Mouse (Mus musculus) midbrain, embryonic 14.5 days (tissue): ENCODE measurements around the gene Ptges2. TPM values are rescaled to one million over a fixed set of nuclear protein-coding genes. Genes with fewer than 3 reads are reported as not detected.
"Not testable (repeated sequence)": the region's sequence is repeated elsewhere in the genome, so short reads cannot be mapped to it uniquely, and the experiment has no call there.

ENCODE experiments used
- ATAC-seq: fragments of 200-750 bp; cut with Nextera tagmentation; 2 replicates; pipeline ENCODE4 v1.8.0; 2017; ENCODE audit warnings: moderate number of reproducible peaks, moderate library complexity; ENCODE audit not compliant: low FRiP score, low TSS enrichment
- DNase-seq: peaks from one replicate; pipeline ENCODE4 v3.0.0-alpha.2; 2015
- H3K27ac ChIP-seq: fragments of 300-500 bp; sonication (generic); replicated peaks from 2 replicates; pipeline ENCODE4 v1.5.1; 2014; ENCODE audit warnings: mild to moderate bottlenecking, low read depth, low read length, moderate library complexity
- H3K27me3 ChIP-seq: fragments of 300-500 bp; sonication (generic); 2 replicates; pipeline ENCODE4 v1.6.1; 2014; ENCODE audit warnings: low read length, control low read depth, mixed read lengths; ENCODE audit not compliant: control insufficient read depth, insufficient read depth
- H3K36me3 ChIP-seq: fragments of 300-500 bp; sonication (generic); 2 replicates; pipeline ENCODE4 v1.6.1; 2014; ENCODE audit warnings: low read length, control low read depth; ENCODE audit not compliant: control insufficient read depth, insufficient read depth
- H3K4me1 ChIP-seq: fragments of 300-500 bp; sonication (generic); 2 replicates; pipeline ENCODE4 v1.6.1; 2014; ENCODE audit warnings: mild to moderate bottlenecking, antibody characterized with exemption, low read length, control low read depth; ENCODE audit not compliant: control insufficient read depth, insufficient read depth
- H3K4me2 ChIP-seq: fragments of 300-500 bp; sonication (generic); 2 replicates; pipeline ENCODE4 v1.6.1; 2014; ENCODE audit warnings: mild to moderate bottlenecking, low read length, moderate library complexity
- H3K4me3 ChIP-seq: fragments of 300-500 bp; sonication (generic); replicated peaks from 2 replicates; pipeline ENCODE4 v1.5.1; 2014; ENCODE audit warnings: low read depth, low read length
- H3K9ac ChIP-seq: fragments of 300-500 bp; sonication (generic); replicated peaks from 2 replicates; pipeline ENCODE4 v1.6.1; 2014; ENCODE audit warnings: mild to moderate bottlenecking, low read length, moderate library complexity
- H3K9me3 ChIP-seq: fragments of 300-500 bp; sonication (generic); 2 replicates; pipeline ENCODE4 v1.6.1; 2016; ENCODE audit warnings: low read length, control low read depth, mixed read lengths; ENCODE audit not compliant: control insufficient read depth
- WGBS: fragments of 180-500 bp; shearing (Covaris S2); extraction: QIAGEN DNeasy Blood & Tissue Kit; methylation state at CpG from one replicate; pipeline ENCODE4 v1.1.7; 2014; 5-methylcytosine and 5-hydroxymethylcytosine counted together
- polyA plus RNA-seq: library from polyadenylated mRNA; unstranded; fragments of >200 nt; fragmentation: Nextera tagmentation; extraction: Ambion mirVana; gene quantifications from 2 replicates; pipeline ENCODE4 v1.2.1, GENCODE M21; 2014

Ptges2 gene
- polyA plus RNA-seq, 1 experiment from 2014 or later: 46.2 TPM

DNA sequence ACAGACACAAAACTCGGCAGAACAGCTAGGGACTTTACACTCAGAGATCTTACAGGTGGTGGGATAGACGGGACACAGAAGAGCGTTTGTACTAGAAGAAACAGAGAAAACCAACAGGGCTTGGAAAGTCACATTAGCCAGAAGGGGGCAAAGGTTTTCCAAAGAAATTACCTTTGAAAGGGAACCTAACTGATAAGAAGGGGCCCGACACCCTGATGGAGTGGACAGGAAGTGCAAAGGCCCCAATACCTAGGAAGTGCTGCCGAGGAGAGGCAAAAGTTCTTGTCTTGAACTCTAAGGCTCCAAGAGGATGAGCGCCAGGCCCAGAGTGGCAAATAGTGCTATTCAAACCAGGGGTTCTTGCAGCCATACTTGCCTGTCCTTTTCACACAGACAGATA is 41.9 kb upstream of the Ptges2 start:
- Histone ChIP-seq H3K27ac (no peak overlapping the region), H3K4me1 (peaks cover 20% of the 10 kb centered on the region), H3K27me3 (no peaks in the 10 kb centered on the region), H3K9me3 (no peaks in the 10 kb centered on the region), H3K9ac (no peak overlapping the region), H3K4me3 (no peak overlapping the region), H3K4me2 (no peak overlapping the region; the same call in 1 of the 2 replicates), H3K36me3 (no peaks in the 10 kb centered on the region)
- no peak for DNase-seq
- ATAC-seq: no peak
- 80% methylated on average over 6 of the region's 6 CpGs for WGBS

DNA sequence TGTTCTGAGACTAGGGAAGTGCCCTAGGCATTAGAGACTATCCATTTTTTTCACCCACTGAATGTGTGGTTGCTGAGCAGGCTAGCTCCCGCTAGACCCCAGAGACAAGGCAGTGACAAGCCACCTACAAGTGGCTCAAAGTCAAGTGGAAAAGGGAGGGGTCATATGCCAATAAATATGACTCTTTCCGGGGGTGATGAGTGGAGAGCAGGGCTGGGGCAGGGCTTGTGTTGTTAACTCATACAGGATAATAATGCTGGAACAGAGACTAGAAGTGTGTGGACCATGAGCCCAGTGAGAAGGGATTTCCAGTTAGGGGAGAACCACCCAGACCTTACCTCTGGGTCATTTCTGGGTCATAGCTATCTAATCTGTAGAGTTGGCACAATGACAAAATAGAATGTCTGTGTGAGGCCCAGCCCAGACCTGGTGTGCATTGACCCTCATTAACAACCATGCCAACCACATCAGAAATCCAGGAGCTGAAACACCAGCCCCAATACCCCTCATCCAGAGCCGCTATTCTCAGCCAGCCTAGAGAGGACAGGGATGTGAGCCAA is 41.3 kb upstream of the Ptges2 start:
- H3K27me3 ChIP-seq: no peaks in the 10 kb centered on the region
- no peaks in the 10 kb centered on the region for H3K9me3 ChIP-seq
- H3K9ac ChIP-seq: no peak overlapping the region
- H3K36me3 ChIP-seq: no peaks in the 10 kb centered on the region
- DNase-seq (no peak), ATAC-seq (no peak)
- H3K4me2 ChIP-seq: no peak overlapping the region
- H3K4me1 ChIP-seq: peaks cover 20% of the 10 kb centered on the region
- H3K27ac ChIP-seq: no peak overlapping the region
- H3K4me3 ChIP-seq: no peak overlapping the region
- 85% methylated on average over 3 of the region's 3 CpGs for WGBS

DNA sequence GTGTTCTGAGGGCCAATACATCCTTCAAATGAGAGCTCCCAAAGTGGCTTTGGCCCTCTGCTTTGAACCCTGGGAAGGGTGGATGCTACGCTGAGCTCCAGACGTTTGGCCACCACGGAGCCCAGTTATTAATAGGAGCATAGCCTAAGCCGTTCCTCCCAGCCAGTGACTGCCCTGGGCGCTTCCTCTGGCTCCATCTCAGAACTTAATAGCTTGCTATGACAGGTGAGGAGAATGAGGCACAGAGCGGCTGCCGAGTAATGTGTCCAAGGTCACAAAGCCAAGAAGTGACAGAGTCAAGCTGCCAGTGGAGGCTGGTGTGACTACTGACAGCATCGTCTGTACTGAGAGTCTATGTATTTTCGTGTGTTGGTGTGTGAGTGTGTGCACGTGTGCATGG is 39.5 kb upstream of the Ptges2 start:
- DNase-seq: no peak
- H3K27me3 ChIP-seq: no peaks in the 10 kb centered on the region
- H3K27ac ChIP-seq: no peak overlapping the region
- H3K4me3 ChIP-seq: no peak overlapping the region
- WGBS: 88% methylated on average over 10 of the region's 10 CpGs
- no peak for ATAC-seq
- H3K36me3 ChIP-seq: no peaks in the 10 kb centered on the region
- no peaks in the 10 kb centered on the region for H3K9me3 ChIP-seq
- H3K9ac ChIP-seq: no peak overlapping the region
- peaks cover 14% of the 10 kb centered on the region for H3K4me1 ChIP-seq
- no peak overlapping the region for H3K4me2 ChIP-seq

DNA sequence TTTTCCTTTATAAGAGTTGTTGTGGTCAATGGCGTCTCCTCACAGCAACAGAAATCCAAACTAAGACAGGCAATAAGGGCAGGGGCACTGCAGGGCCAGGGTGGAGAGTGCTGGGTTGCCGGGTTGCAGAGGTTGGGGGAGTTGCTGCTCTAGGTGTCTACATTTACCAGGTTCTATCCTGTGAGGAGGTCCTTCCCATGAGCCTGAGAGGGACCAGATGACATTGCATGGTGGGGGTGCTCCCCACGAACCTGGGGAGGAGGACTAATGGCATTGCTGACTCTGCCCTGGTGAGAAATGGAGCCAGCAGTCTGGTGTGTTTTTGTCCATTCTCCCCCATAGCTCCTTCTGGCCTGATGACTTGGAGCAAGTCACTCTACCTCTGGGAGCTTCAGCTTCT is 38.0 kb upstream of the Ptges2 start:
- Histone ChIP-seq H3K4me2 (no peak overlapping the region), H3K27ac (no peak overlapping the region), H3K9me3 (no peaks in the 10 kb centered on the region), H3K4me1 (peaks cover 9% of the 10 kb centered on the region), H3K4me3 (no peak overlapping the region), H3K36me3 (no peaks in the 10 kb centered on the region), H3K9ac (no peak overlapping the region), H3K27me3 (peaks cover 4% of the 10 kb centered on the region; the same call in 1 of the 2 replicates)
- ATAC-seq: no peak
- DNase-seq: no peak
- 79% methylated on average over 3 of the region's 3 CpGs for WGBS

DNA sequence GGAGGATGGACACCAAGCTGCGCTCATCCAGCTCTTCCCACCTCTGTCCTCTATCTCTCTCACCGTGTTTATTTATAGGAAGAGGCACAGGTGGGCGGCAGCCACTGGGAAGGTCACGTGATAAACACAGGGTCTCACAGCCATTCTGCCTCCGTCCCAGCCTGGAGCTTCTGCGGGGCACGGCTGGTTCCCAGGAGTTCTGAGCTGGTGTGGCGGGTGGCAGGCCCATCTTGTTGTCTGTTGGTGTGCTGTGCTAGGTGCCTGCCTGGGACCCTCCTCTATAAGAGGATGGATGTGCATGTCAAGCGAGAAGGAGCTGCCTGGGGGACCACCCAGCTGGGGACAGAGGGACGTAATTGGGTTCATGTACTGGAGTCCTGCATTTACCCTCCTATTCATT is 37.3 kb upstream of the Ptges2 start:
- H3K9me3 ChIP-seq: no peaks in the 10 kb centered on the region
- peaks cover 9% of the 10 kb centered on the region for H3K4me1 ChIP-seq
- H3K27me3 ChIP-seq: peaks cover 4% of the 10 kb centered on the region; the same call in 1 of the 2 replicates
- H3K36me3 ChIP-seq: no peaks in the 10 kb centered on the region
- WGBS: 65% methylated on average over 10 of the region's 10 CpGs
- DNase-seq: no peak
- H3K9ac ChIP-seq: no peak overlapping the region
- no peak overlapping the region for H3K4me3 ChIP-seq
- no peak overlapping the region for H3K27ac ChIP-seq
- no peak overlapping the region for H3K4me2 ChIP-seq
- no peak for ATAC-seq

DNA sequence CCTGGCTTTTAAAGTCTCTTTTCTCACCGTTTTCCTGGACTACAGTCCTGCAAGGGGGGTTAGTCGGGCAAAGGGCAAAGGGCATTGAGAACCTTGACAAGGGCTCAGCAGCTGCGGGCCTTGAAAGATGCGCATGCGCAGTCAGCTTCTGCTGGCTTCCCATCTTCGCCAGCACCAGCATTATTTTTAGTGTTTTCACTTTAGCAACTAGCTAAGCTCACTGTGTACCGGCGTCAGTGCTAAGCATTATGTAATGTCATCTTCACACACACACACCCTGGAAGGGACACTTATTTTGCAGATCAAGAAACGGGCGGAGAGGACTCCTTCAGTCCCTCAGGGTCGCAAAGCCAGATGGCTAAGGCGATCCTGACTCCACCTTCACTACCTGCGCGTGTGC is 35.0 kb upstream of the Ptges2 start:
- no peak for ATAC-seq
- Histone ChIP-seq H3K4me2 (peak overlapping the region; percentile 55), H3K9me3 (no peaks in the 10 kb centered on the region), H3K27ac (no peak overlapping the region), H3K4me3 (peak overlapping the region; percentile 23; the same call in 1 of the 2 replicates), H3K9ac (no peak overlapping the region), H3K4me1 (peaks cover 18% of the 10 kb centered on the region), H3K36me3 (0 out of 2 replicates have a peak, but pooled peaks cover 3% of the 10 kb centered on the region), H3K27me3 (peaks cover 4% of the 10 kb centered on the region; the same call in 1 of the 2 replicates)
- peak; percentile 86 for DNase-seq
- WGBS: 7% methylated on average over 14 of the region's 14 CpGs

DNA sequence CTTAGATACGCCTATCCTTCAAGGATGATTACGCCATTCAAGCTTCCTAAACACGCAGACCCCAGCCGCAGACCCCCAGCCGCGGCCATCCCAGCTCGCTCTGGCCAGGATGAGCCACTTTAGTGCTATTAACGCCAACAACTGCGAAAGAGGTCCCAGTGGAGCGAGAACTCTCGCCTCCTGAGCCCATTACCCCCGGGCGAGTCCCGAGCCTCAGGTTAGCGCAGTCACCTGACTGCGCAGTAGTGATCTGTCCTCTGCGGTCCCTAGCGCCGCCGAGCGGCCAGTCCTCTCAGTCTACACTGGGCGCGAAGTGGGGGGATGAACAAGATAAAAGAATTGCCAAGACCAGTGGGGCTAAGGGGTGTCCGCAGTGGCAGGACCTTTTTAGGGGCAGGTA is 34.3 kb upstream of the Ptges2 start:
- Histone ChIP-seq H3K4me2 (peak overlapping the region; percentile 55), H3K9me3 (no peaks in the 10 kb centered on the region), H3K4me1 (peaks cover 18% of the 10 kb centered on the region), H3K27ac (no peak overlapping the region), H3K9ac (peak overlapping the region; percentile 44; the same call in 1 of the 2 replicates), H3K27me3 (peaks cover 4% of the 10 kb centered on the region; the same call in 1 of the 2 replicates), H3K4me3 (peak overlapping the region; percentile 21), H3K36me3 (peaks cover 10% of the 10 kb centered on the region)
- 1% methylated on average over 24 of the region's 24 CpGs for WGBS
- ATAC-seq: no peak
- peak; percentile 44 for DNase-seq

DNA sequence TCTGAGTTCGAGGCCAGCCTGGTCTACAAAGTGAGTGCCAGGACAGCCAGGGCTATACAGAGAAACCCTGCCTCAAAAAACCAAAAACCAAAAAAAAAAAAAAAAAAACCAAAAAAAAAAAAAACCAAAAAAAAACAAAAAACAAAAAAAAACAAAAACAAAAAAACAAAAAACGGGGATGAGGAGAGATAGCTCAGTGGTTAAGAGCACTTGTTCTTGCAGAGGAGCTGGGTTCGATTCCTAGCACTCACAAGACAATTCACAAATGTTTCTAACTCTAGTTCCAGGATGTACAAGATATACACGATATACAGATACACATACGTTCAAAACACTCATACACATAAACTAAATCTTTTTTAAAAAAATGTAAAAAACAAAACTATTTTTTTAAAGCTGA is 33.4 kb upstream of the Ptges2 start:
- Histone ChIP-seq H3K9ac (peak overlapping the region; percentile 86; the same call in 1 of the 2 replicates), H3K27ac (0 out of 2 replicates have a peak overlapping the region, but pooled peaks have one; percentile 86), H3K36me3 (peaks cover 18% of the 10 kb centered on the region), H3K4me1 (peaks cover 18% of the 10 kb centered on the region), H3K4me2 (peak overlapping the region; percentile 88), H3K4me3 (peak overlapping the region; percentile 81)
- H3K27me3 ChIP-seq, DNase-seq, ATAC-seq, H3K9me3 ChIP-seq: not testable (repeated sequence)
- WGBS: 51% methylated on average over 5 of the region's 5 CpGs

DNA sequence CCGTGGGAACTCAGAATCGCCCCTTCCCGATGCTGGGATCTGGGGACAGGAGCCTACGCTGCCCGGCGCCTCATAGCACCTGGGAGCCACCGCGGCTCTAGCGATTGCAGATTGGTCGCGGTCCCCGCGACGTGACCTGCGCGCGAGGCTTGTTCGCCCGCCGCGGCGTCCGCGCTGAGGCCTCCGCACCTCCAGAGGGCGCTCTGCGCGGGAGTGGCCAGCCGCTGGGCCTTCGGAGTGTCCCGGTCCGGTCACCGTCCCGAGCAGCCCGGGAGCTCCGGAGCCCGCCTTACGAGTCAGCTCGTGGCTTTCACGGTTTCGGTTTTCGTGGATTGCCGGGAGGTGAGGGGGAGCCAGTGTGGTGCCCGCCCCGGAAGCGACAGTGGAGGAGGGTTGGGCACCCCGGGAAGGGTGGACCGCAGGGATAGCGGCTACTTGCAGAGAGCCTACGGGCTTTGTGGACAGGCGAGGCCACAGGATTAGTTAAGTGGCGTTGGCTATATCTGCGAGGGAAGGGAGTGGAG is 32.8 kb upstream of the Ptges2 start:
- peaks cover 18% of the 10 kb centered on the region for H3K4me1 ChIP-seq
- peak overlapping the region; percentile 88 for H3K4me2 ChIP-seq
- H3K9me3 ChIP-seq: no peaks in the 10 kb centered on the region
- H3K27me3 ChIP-seq: peaks cover 4% of the 10 kb centered on the region; the same call in 1 of the 2 replicates
- peak; percentile 84 for ATAC-seq
- H3K27ac ChIP-seq: peak overlapping the region; percentile 86
- H3K4me3 ChIP-seq: peak overlapping the region; percentile 81
- under 1% methylated on average over 53 of the region's 53 CpGs for WGBS
- H3K9ac ChIP-seq: peak overlapping the region; percentile 86
- peaks cover 22% of the 10 kb centered on the region for H3K36me3 ChIP-seq
- DNase-seq: peak; percentile 95
